Mouse (Mus musculus) thymus, adult 2 months (tissue): ENCODE data around the gene Slc22a1.

Experiments
- CTCF ChIP-seq: fragments of 200-500 bp; IDR thresholded peaks from 2 replicates; pipeline ENCODE4 v1.5.1; 2012; ENCODE audit warnings: mild to moderate bottlenecking, control low read depth, low read length, moderate library complexity, borderline replicate concordance; ENCODE audit not compliant: control insufficient read depth, poor library complexity, insufficient read depth; ENCODE audit errors: extremely low read depth
- POLR2A ChIP-seq: fragments of 200-500 bp; IDR thresholded peaks from 2 replicates; pipeline ENCODE4 v1.6.1; 2012; ENCODE audit warnings: mild to moderate bottlenecking, low read length, control low read depth, moderate library complexity; ENCODE audit not compliant: control insufficient read depth, poor library complexity, insufficient read depth; ENCODE audit errors: extremely low read depth

- no peak for TF ChIP-seq CTCF
- no peak for TF ChIP-seq POLR2A
These were observed 49.4 kb upstream of the Slc22a1 start for GRCm38 (mm10) chr17:12724767-12725744.
